26 mouse cellular contexts compared by ENCODE assay signal in the genomic region with DNA sequence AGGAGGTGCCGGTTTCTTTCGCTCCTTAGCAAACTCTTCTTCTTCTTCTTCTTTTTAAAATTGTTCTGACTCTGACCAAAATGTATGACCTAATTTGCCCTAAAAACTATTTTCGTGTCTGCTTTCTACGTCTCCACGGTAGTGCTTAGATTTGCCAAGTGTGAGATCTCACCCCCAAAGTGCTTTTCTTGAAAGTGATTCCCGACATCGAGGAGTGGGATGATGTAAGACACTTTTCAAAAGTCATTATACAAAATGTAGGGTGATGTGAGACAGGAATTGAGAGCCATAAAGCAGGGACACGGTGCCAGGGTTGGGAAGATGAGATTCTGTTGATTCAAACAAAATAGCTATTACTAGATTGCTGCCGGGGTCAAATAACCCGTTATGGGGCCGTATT.
DNase-seq lines count a peak whose midpoint lies in the region; ATAC-seq and TF ChIP-seq lines count a peak whose summit lies in the region.
"Had no signal": no experiment of that assay in that cellular context is flagged by ENCODE, and none has a peak within 500 bp of the region (broad histone marks: within the 10 kb centered on the region; RNA-seq: fewer than 3 reads in every experiment).

No protein-coding gene starts in this region.

- H3K9ac ChIP-seq in embryonic facial prominence, embryonic 14.5 days (ENCODE audit: low read depth, low read length), result no peak overlapping the region
- H3K9ac ChIP-seq: embryonic facial prominence, embryonic 12.5 days; embryonic facial prominence, embryonic 15.5 days; forebrain, embryonic 13.5 days; forebrain, embryonic 15.5 days; forebrain, postnatal 0 days had no signal

- WGBS in embryonic facial prominence, embryonic 14.5 days, result 66% methylated on average over 11 of the region's 11 CpGs
- WGBS in embryonic facial prominence, embryonic 10.5 days, result 82% methylated on average over 11 of the region's 11 CpGs

- peak; percentile 35 for DNase-seq in embryonic facial prominence, embryonic 14.5 days (ENCODE audit: low spot score)
- DNase-seq in embryonic facial prominence, embryonic 10.5 days (ENCODE audit: low spot score), result no peak
- DNase-seq in heart, adult 11 months, result peak; percentile 50
- no peak for DNase-seq in heart, adult 9 months (ENCODE audit: low spot score in 2 of 2)
- DNase-seq in left cerebral cortex, adult 2 months (ENCODE audit: extremely low spot score in 1 of 2, low spot score in 2 of 2), result no peak
- DNase-seq in left cerebral cortex, postnatal 36 days (ENCODE audit: low spot score in 2 of 2), result no peak
- DNase-seq: adrenal gland, adult 2 months; adrenal gland, postnatal 10 days; adrenal gland, postnatal 25 days; B cell, adult 2 months; cerebellum, adult 11 months; cerebellum, adult 18-20 months; cerebellum, adult 8-10 months; cerebellum, adult 9-11 months; cerebellum, postnatal 14 days; cerebellum, postnatal 36 days; embryo, embryonic 11 days; forebrain, postnatal 0 days had no signal

- H3K27me3 ChIP-seq in embryonic facial prominence, embryonic 14.5 days (replicated peaks; ENCODE audit: control insufficient read depth, insufficient read depth, low read length), result no peaks in the 10 kb centered on the region
- 0 out of 2 replicates have a peak, but pooled peaks cover 7% of the 10 kb centered on the region for H3K27me3 ChIP-seq in embryonic facial prominence, embryonic 10.5 days (replicated peaks; ENCODE audit: low read depth, poor library complexity, severe bottlenecking)
- H3K27me3 ChIP-seq: CH12.LX; embryonic facial prominence, embryonic 12.5 days; embryonic facial prominence, embryonic 15.5 days; forebrain, embryonic 13.5 days; forebrain, embryonic 15.5 days had no signal

- H3K4me2 ChIP-seq in embryonic facial prominence, embryonic 14.5 days (ENCODE audit: low read depth, low read length), result no peak overlapping the region
- H3K4me2 ChIP-seq: embryonic facial prominence, embryonic 12.5 days; embryonic facial prominence, embryonic 15.5 days; forebrain, embryonic 13.5 days; forebrain, embryonic 15.5 days had no signal

- no peak overlapping the region for H3K4me3 ChIP-seq in embryonic facial prominence, embryonic 14.5 days (ENCODE audit: low read depth, low read length)
- H3K4me3 ChIP-seq in embryonic facial prominence, embryonic 10.5 days, result no peak overlapping the region
- H3K4me3 ChIP-seq in left cerebral cortex, adult 2 months, result no peak overlapping the region
- H3K4me3 ChIP-seq: embryonic facial prominence, embryonic 12.5 days; embryonic facial prominence, embryonic 15.5 days; erythroblast, embryonic 14.5 days; forebrain, embryonic 13.5 days; forebrain, embryonic 15.5 days had no signal

- H3K9me3 ChIP-seq in embryonic facial prominence, embryonic 14.5 days (ENCODE audit: control insufficient read depth, low read length), result no peaks in the 10 kb centered on the region
- H3K9me3 ChIP-seq in embryonic facial prominence, embryonic 10.5 days, result no peaks in the 10 kb centered on the region
- H3K9me3 ChIP-seq: embryonic facial prominence, embryonic 12.5 days; embryonic facial prominence, embryonic 15.5 days; forebrain, embryonic 13.5 days; forebrain, embryonic 15.5 days; G1E had no signal

- TF ChIP-seq CTCF in left cerebral cortex, adult 2 months (IDR thresholded peaks at IDR 0.05), result no peak

- intact Hi-C loops in left cerebral cortex, adult 2 months (cut with DNase I), result loop anchor here (5.0 kb wide), 1 partner anchor 123 kb away; no protein-coding TSS in a partner anchor
- intact Hi-C loops in left cerebral cortex, postnatal 36 days (cut with DNase I), result loop anchor here (10.0 kb wide), 1 partner anchor 554 kb away; no protein-coding TSS in a partner anchor

- H3K27ac ChIP-seq in embryonic facial prominence, embryonic 14.5 days (replicated peaks; ENCODE audit: low read depth, low read length), result no peak overlapping the region
- H3K27ac ChIP-seq in embryonic facial prominence, embryonic 10.5 days (replicated peaks), result no peak overlapping the region
- peak overlapping the region; percentile 44; the same call in 1 of the 2 replicates for H3K27ac ChIP-seq in left cerebral cortex, adult 2 months
- H3K27ac ChIP-seq: embryonic facial prominence, embryonic 12.5 days; embryonic facial prominence, embryonic 15.5 days; forebrain, embryonic 13.5 days; forebrain, embryonic 15.5 days had no signal

- H3K36me3 ChIP-seq in embryonic facial prominence, embryonic 14.5 days (ENCODE audit: control insufficient read depth, insufficient read depth, low read length), result no peaks in the 10 kb centered on the region
- no peaks in the 10 kb centered on the region for H3K36me3 ChIP-seq in embryonic facial prominence, embryonic 10.5 days (replicated peaks)
- H3K36me3 ChIP-seq: embryonic facial prominence, embryonic 12.5 days; embryonic facial prominence, embryonic 15.5 days; forebrain, embryonic 15.5 days; G1E had no signal

- 0 out of 2 replicates have a peak, but pooled peaks cover 11% of the 10 kb centered on the region for H3K4me1 ChIP-seq in embryonic facial prominence, embryonic 14.5 days (ENCODE audit: control insufficient read depth, insufficient read depth, low read length)
- peaks cover 36% of the 10 kb centered on the region for H3K4me1 ChIP-seq in embryonic facial prominence, embryonic 10.5 days

- no peak for ATAC-seq in embryonic facial prominence, embryonic 14.5 days (ENCODE audit: low read depth)
- ATAC-seq: CD4-positive, CD25-positive, alpha-beta regulatory T cell, adult 4 months; forebrain, embryonic 13.5 days; forebrain, embryonic 15.5 days; forebrain, postnatal 0 days had no signal

Comparison
In these comparisons a context has a peak if more than half of its experiments do, and no peak if none do; other contexts are left out.
1. DNase-seq: peak in embryonic facial prominence, embryonic 14.5 days (single experiment) and heart, adult 11 months (single experiment); none in embryonic facial prominence, embryonic 10.5 days (single experiment), heart, adult 9 months (0 of 2), left cerebral cortex, adult 2 months (0 of 2) and left cerebral cortex, postnatal 36 days (0 of 2).